Mouse (Mus musculus) leukemia stem cell, adult 10-12 weeks (primary cell): ENCODE data around the gene Pex26. TPM values are rescaled to one million over a fixed set of nuclear protein-coding genes. Genes with fewer than 3 reads are reported as not detected.

Experiments used
- polyA plus RNA-seq: library from polyadenylated mRNA; stranded (reverse); fragments of >175 nt; gene quantifications from 2 replicates; pipeline ENCODE4 v1.2.3, GENCODE M21; 2012; ENCODE audit warnings: low replicate concordance

Gene Pex26
- 1.3 and 3.8 TPM in 2 replicates for polyA plus RNA-seq

DNA sequence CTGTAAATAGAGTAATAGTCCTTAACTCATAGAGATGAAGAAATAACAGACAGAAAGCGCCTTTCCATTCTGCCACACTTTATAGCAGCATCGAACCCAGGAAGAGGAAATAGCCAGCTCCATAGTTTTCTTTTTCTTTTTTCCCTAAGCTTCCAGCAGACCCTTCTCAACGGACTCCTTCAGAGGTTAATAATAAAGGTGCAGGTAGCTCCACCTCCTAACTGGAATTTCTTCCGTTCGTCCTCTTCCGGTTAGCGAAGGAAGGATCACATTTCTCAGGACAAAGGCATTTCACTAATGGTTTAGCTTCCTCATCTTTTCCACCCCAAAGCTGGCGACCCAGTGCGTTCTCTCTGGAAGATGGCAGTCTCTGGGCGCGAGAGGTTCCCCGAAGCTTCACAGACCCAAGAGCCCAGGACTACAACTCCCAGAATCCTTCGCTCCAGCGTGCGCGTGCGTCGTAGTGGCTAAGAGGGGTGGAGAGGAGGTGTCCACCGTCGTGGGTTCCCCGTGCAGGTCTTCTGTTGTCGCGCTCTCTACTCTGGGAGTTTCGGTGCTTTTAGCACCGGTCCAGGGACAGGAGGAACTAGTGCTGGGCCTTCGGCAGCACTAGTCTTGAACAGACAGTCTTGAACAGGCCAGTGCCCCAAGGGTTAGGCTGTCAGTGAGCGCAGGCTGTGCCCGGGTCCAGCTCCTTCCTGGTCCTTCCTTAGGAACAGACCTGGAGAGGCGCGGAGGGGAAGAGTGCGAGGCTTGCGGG, at the start of gene Pex26:
TSS of gene Pex26 (plus strand) at position 254 of the 760 bp plus-strand sequence.

DNA sequence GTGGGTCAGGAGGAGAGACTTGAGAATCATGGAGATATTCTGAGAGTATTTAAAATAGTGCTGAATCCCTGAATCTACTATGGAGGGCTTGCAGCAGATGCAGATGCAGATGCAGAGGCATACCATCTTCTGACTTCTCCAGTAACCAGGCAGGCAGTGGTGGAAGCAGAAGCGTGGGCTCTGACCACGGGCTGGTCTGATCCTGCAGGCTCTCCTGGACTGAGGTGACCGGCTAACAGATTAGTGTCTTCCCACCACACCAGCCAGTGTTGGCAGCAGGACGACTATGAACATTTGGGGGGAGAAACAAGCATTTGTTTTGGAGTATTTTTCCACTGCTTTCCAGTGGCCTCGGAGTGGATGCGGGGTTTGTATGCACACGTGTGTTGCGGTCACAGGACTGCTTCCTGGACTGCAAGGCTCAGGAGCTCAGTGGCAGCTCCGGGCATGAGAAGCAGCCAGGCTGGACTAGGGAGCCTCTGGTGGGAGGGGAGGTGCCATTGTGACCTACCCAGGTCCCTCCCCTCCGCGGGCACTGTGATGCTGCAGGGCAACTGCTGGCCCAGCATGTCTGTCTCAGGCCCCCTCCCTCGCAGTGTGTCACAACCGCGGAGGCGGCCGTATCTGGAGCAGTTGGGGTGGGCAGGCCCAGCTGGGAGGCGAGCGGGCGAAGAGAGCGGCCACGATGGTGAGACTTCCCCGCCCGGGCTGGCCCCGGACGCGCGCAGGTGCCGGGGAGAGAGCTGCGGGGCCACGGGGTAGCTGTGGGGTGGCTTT, 26.9 kb downstream of the Pex26 start, which contains the start of gene Tuba8:
TSS of gene Tuba8 (plus strand) at position 548 of the 777 bp plus-strand sequence.

DNA sequence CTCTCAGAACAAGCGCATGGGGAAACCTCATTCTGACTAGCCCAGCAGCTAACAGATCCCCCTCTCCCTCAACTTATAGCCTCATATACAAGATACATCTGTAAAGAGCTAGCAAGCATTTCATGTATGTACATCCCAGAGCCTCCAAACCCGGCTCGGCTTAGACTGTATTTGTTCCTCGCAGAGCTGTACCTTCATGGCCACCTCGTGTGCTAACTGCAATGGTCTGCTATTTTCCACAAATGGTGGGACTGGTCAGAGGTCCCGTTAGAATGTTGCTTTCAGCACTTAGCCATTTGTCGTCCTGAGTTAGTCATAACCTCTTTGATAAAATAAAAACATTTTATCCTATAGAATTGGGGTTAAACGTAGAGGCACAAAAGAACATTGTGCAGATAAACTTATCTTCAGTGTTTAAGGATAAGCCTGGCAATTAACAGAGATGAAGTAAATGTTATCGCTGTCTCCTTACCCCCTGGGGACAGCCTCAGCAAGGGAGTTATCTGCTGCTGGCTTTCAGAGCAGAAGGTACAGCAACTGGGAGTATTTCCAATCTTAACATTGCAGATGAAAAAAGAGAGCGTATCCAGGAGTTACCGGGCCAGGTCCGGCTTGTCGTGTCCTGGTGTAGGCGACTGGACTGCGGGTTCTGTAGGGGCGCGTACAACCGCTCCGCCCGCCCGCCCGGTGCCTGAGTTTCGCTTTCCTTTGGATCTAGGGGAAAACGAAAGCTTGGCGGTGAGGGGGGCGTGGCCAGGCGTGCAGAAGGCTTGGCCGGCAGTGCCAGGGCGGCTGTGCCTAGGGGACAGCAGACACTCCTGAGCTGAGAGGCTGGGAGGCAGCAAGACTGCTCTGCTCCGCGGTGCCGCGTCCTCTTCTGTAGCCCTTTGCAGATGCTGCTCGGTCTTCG, 61.9 kb downstream of the Pex26 start, which contains the start of gene Usp18:
TSS of gene Usp18 (plus strand) at position 780 of the 910 bp plus-strand sequence.

Other genes starting within 250 kb of the Pex26 start
- gene Mical3, start 52.7 kb upstream of the Pex26 start, polyA plus RNA-seq = 89.3 and 96.2 TPM in 2 replicates
- 0.17 TPM in 1 of 2 replicates, not detected in the other for gene Tuba8, start 27.0 kb downstream of the Pex26 start, polyA plus RNA-seq
- 0.26 and 1.7 TPM in 2 replicates for gene Usp18, start 62.2 kb downstream of the Pex26 start, polyA plus RNA-seq
- 0.47 and 1.5 TPM in 2 replicates for gene Slc6a13, start 116.6 kb downstream of the Pex26 start, polyA plus RNA-seq
- 0.19 TPM in 1 of 2 replicates, not detected in the other for gene Slc6a12, start 159.4 kb downstream of the Pex26 start, polyA plus RNA-seq